Mouse (Mus musculus) neural tube, embryonic 13.5 days (tissue): ENCODE measurements around the gene Bcar1. TPM values are rescaled to one million over a fixed set of nuclear protein-coding genes. Genes with fewer than 3 reads are reported as not detected.

Source experiments
- ATAC-seq: fragments of 200-750 bp; cut with Nextera tagmentation; 2 replicates; pipeline ENCODE4 v1.8.0; 2017; ENCODE audit warnings: low read depth, mild to moderate bottlenecking, moderate TSS enrichment, moderate library complexity
- H3K27ac ChIP-seq: fragments of 300-500 bp; sonication (generic); replicated peaks from 2 replicates; pipeline ENCODE4 v1.5.1; 2015; ENCODE audit warnings: moderate library complexity, mild to moderate bottlenecking, inconsistent platforms
- H3K27me3 ChIP-seq: fragments of 300-500 bp; sonication (generic); 2 replicates; pipeline ENCODE4 v1.6.1; 2015; ENCODE audit warnings: mild to moderate bottlenecking, inconsistent platforms
- H3K36me3 ChIP-seq: fragments of 300-500 bp; sonication (generic); 2 replicates; pipeline ENCODE4 v1.6.1; 2015; ENCODE audit warnings: mild to moderate bottlenecking, inconsistent platforms
- H3K4me1 ChIP-seq: fragments of 300-500 bp; sonication (generic); replicated peaks from 2 replicates; pipeline ENCODE4 v1.6.1; 2015; ENCODE audit warnings: inconsistent platforms
- H3K4me2 ChIP-seq: fragments of 300-500 bp; sonication (generic); 2 replicates; pipeline ENCODE4 v1.6.1; 2015; ENCODE audit warnings: inconsistent platforms, mild to moderate bottlenecking, moderate library complexity
- H3K4me3 ChIP-seq: fragments of 300-500 bp; sonication (generic); 2 replicates; pipeline ENCODE4 v1.5.1; 2015; ENCODE audit warnings: mild to moderate bottlenecking, inconsistent platforms
- H3K9ac ChIP-seq: fragments of 300-500 bp; sonication (generic); 2 replicates; pipeline ENCODE4 v1.6.1; 2015; ENCODE audit warnings: moderate library complexity, mild to moderate bottlenecking, inconsistent platforms
- H3K9me3 ChIP-seq: fragments of 300-500 bp; sonication (generic); 2 replicates; pipeline ENCODE4 v1.6.1; 2016; ENCODE audit warnings: inconsistent platforms
- WGBS: fragments of 180-500 bp; shearing (Covaris S2); methylation state at CpG from one replicate; pipeline ENCODE4 v1.1.7; 2015; 5-methylcytosine and 5-hydroxymethylcytosine counted together
- polyA plus RNA-seq: library from polyadenylated mRNA; unstranded; fragments of >200 nt; fragmentation: Nextera tagmentation; extraction: Ambion mirVana; gene quantifications from 2 replicates; pipeline ENCODE4 v1.2.1, GENCODE M21; 2015

The Bcar1 gene
- polyA plus RNA-seq, 1 experiment from 2014 or later: 51.0 TPM

- Histone ChIP-seq H3K27me3 (no peaks in the 10 kb centered on the region), H3K9me3 (no peaks in the 10 kb centered on the region), H3K27ac (no peak overlapping the region; the same call in 1 of the 2 replicates), H3K4me1 (peaks cover 43% of the 10 kb centered on the region), H3K4me3 (no peak overlapping the region), H3K9ac (no peak overlapping the region), H3K36me3 (peaks cover 5% of the 10 kb centered on the region), H3K4me2 (no peak overlapping the region)
- no peak for ATAC-seq
- 74% methylated on average over 7 of the region's 7 CpGs for WGBS
Measured at GRCm38 (mm10) chr8:111779690-111780089, 36.1 kb upstream of the Bcar1 start.

DNA sequence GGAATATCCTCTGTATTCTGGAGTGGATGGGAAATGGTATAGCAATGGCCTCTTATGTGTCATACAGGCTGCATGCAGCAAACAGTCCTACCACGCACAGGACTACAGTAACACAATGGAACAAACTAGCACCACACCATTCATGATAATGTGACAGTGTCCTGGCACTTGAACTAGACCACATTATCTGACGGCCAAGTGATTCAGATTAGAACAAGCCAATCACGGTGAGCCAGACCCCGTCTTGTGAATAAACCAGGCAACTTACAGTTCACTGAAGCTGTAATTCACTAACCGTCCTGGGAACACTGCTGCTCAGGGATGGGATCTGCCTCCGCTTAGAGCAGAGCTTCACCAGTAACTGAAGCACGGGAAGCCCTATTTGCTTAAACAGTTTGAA, 35.2 kb upstream of the Bcar1 start:
- WGBS: 50% methylated on average over 7 of the region's 7 CpGs
- H3K27ac ChIP-seq: peak overlapping the region; percentile 59
- ATAC-seq: 0 out of 2 replicates have a peak, but pooled peaks have one; percentile 47

DNA sequence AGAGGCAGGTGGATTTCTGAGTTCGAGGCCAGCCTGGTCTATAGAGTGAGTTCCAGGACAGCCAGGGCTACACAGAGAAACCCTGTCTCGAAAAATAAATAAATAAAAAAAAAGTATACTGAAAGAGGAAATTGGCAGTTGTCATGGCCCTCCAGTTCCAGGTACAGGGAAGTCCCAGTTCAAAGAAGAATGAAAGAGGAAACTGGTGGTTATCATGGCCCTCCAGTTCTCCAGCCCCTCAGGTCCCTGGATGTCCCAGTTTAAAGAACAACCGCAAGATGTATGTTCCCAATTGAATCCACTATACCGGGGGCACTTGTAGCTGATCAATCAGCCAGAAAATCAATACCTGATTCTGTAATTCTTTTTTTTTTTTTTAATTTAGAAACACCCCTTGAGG, 32.9 kb upstream of the Bcar1 start:
- Histone ChIP-seq H3K27me3 (no peaks in the 10 kb centered on the region), H3K9me3 (no peaks in the 10 kb centered on the region), H3K4me3 (no peak overlapping the region), H3K4me2 (no peak overlapping the region), H3K9ac (no peak overlapping the region), H3K27ac (no peak overlapping the region), H3K4me1 (peaks cover 46% of the 10 kb centered on the region), H3K36me3 (peaks cover 9% of the 10 kb centered on the region)
- 92% methylated on average over 4 of the region's 4 CpGs for WGBS
- no peak for ATAC-seq

More for the DNA sequence above, 35.2 kb upstream of the Bcar1 start:
- Histone ChIP-seq H3K4me3 (no peak overlapping the region), H3K36me3 (peaks cover 9% of the 10 kb centered on the region), H3K27me3 (no peaks in the 10 kb centered on the region), H3K4me2 (no peak overlapping the region), H3K4me1 (peaks cover 48% of the 10 kb centered on the region), H3K9ac (no peak overlapping the region), H3K9me3 (no peaks in the 10 kb centered on the region)

DNA sequence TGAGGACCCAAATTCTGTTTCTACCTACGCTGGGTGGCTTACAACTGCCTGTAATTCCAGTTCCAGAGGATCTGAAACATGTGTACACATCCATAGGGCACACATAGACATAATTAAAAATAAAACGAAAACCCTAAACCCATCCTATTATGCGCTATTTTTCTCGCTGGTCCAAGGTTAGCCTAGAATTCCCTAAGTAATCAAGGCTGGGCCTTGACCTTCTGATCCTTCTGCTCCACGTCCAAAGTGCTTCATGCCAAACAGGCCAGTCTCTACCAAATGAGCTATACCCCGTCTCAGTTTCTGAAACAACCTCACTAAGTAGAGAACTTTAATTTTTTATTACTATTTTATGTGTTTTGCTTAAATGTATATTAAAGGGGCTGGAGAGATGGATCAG, 32.2 kb upstream of the Bcar1 start:
- no peak for ATAC-seq
- Histone ChIP-seq H3K4me3 (no peak overlapping the region), H3K27me3 (no peaks in the 10 kb centered on the region), H3K4me2 (no peak overlapping the region), H3K27ac (no peak overlapping the region), H3K9me3 (no peaks in the 10 kb centered on the region), H3K9ac (no peak overlapping the region), H3K4me1 (peaks cover 50% of the 10 kb centered on the region), H3K36me3 (peaks cover 9% of the 10 kb centered on the region)
- 96% methylated on average over 6 of the region's 6 CpGs for WGBS

- 96% methylated on average over 5 of the region's 5 CpGs for WGBS
- Histone ChIP-seq H3K9ac (no peak overlapping the region), H3K9me3 (no peaks in the 10 kb centered on the region), H3K4me1 (peaks cover 56% of the 10 kb centered on the region), H3K27me3 (no peaks in the 10 kb centered on the region), H3K27ac (peak overlapping the region; percentile 4; the same call in 1 of the 2 replicates), H3K4me2 (no peak overlapping the region), H3K36me3 (peaks cover 7% of the 10 kb centered on the region), H3K4me3 (no peak overlapping the region)
- ATAC-seq: no peak
Measured at GRCm38 (mm10) chr8:111773476-111773875, 29.9 kb upstream of the Bcar1 start.

DNA sequence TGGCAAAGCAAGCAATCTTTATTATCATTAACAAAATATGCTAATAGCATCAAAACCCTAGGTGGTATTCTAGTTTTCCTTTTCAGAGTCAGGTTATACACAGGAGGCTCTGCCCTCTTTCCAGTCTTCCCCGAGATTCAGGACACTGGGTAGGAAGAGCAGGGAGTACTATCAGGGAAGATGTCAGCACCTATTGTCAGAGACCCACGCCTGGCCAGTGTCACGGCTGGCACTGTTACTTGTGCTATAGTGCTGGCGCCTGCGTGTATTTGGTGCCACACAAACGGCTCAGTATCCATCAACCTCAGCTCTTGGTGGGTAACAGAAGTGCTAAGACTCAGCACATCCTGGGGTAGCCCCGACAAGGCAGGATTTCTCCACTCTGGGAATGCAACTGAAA, 29.4 kb upstream of the Bcar1 start:
- Histone ChIP-seq H3K36me3 (peaks cover 10% of the 10 kb centered on the region), H3K4me3 (no peak overlapping the region), H3K27ac (0 out of 2 replicates have a peak overlapping the region, but pooled peaks have one; percentile 4), H3K4me2 (no peak overlapping the region), H3K27me3 (no peaks in the 10 kb centered on the region), H3K9me3 (no peaks in the 10 kb centered on the region), H3K4me1 (peaks cover 53% of the 10 kb centered on the region), H3K9ac (no peak overlapping the region)
- WGBS: 90% methylated on average over 7 of the region's 7 CpGs
- ATAC-seq: no peak

- H3K9me3 ChIP-seq: no peaks in the 10 kb centered on the region
- no peak overlapping the region for H3K4me2 ChIP-seq
- ATAC-seq: no peak
- H3K36me3 ChIP-seq: peaks cover 18% of the 10 kb centered on the region
- H3K27me3 ChIP-seq: no peaks in the 10 kb centered on the region
- 88% methylated on average over 9 of the region's 9 CpGs for WGBS
- H3K4me1 ChIP-seq: peaks cover 46% of the 10 kb centered on the region
- no peak overlapping the region for H3K4me3 ChIP-seq
- H3K27ac ChIP-seq: no peak overlapping the region
- H3K9ac ChIP-seq: no peak overlapping the region
Measured at GRCm38 (mm10) chr8:111772083-111772482, 28.5 kb upstream of the Bcar1 start.

DNA sequence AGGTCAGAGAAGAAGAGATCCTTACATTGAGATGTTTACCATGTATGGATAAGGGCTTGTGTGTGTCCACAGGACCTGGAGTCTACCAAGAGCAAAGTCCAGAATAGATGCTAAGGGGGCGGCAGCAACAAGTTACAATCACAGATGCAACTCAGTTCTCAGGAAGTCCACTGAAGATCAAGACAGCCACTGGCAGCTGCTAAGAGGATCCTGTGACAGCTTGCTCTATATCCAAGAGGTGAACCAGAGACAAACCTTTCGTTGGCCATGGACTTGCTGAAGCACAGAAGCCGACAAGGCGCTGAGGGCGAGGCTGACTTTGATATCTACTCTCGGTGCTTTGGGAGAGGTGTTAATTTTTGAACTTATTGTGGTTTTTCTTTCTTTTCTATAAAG, 28.0 kb upstream of the Bcar1 start:
- no peak for ATAC-seq
- peaks cover 18% of the 10 kb centered on the region for H3K36me3 ChIP-seq
- H3K9ac ChIP-seq: no peak overlapping the region
- WGBS: 98% methylated on average over 6 of the region's 6 CpGs
- H3K9me3 ChIP-seq: no peaks in the 10 kb centered on the region
- peaks cover 43% of the 10 kb centered on the region for H3K4me1 ChIP-seq
- no peak overlapping the region for H3K4me2 ChIP-seq
- peak overlapping the region; percentile 90 for H3K27ac ChIP-seq
- no peaks in the 10 kb centered on the region for H3K27me3 ChIP-seq
- H3K4me3 ChIP-seq: no peak overlapping the region

DNA sequence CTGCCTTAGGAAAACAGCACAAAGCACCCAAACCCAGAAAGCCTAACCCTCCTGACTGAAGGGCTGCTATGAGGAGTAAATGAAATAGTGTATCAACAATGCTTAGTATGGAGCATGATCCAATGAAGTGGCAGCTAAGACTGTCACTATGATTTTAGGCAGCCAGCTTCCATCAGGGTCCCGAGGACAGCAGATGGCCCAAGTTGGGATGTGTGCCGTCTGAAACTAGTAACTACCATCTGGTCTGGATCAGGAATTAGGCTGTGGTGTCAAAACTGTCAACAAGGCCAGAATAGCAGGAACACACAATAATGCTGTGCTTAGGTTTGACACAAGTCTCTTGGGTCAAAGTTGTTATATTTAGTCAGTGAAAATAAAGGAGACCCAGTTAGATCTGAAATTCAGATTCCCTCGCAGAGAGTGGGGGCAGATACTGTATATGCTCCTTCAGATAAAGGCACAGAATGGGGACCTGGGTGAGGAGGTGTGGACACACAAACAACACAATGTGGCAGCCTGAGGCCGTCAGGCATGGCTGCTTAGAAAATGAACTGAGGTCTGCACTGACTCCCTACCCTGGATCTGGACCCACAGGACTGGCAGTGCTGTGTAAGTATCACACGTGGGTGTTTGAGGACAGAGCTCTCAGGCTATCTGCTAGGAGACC, 27.5 kb upstream of the Bcar1 start:
- no peak overlapping the region for H3K9ac ChIP-seq
- no peaks in the 10 kb centered on the region for H3K9me3 ChIP-seq
- H3K4me3 ChIP-seq: no peak overlapping the region
- 70% methylated on average over 5 of the region's 5 CpGs for WGBS
- no peaks in the 10 kb centered on the region for H3K27me3 ChIP-seq
- no peak overlapping the region for H3K4me2 ChIP-seq
- peaks cover 43% of the 10 kb centered on the region for H3K4me1 ChIP-seq
- no peak for ATAC-seq
- peak overlapping the region; percentile 90 for H3K27ac ChIP-seq
- peaks cover 18% of the 10 kb centered on the region for H3K36me3 ChIP-seq

DNA sequence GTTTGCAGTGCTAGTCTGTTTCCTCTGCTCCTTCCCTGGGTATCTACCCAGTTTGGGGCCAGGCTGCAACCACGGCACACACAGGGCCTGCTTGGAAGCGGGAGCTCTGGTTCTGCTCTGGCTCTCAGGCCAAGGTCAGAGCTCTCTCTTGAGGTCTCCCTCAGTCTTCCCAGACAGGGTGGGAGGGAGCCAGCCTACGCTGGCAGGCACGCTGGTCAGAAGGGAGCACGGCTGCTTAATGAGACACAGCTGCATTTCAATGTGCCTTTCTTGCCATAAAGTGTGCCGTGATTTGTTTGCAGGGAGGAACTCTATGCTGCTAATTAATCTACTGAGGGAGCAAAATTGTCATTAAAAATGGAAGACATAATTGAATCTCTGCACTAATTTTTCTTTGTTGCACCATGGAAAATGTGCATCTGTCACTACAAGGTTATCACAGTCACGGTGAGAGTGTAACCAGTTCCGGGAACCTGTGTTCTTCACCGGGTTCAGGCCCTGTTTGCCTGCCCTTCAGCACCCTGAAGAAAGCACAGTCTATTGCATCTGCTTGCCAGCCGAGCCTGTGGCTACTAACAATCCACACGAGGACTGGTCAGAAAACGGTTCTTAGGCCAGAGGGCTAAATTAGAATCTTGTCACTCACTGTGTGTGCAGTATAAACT, 26.3 kb upstream of the Bcar1 start:
- no peaks in the 10 kb centered on the region for H3K9me3 ChIP-seq
- peaks cover 23% of the 10 kb centered on the region for H3K36me3 ChIP-seq
- H3K4me1 ChIP-seq: peaks cover 43% of the 10 kb centered on the region
- peak; percentile 87 for ATAC-seq
- no peak overlapping the region for H3K4me3 ChIP-seq
- H3K9ac ChIP-seq: peak overlapping the region; percentile 62
- WGBS: 30% methylated on average over 12 of the region's 12 CpGs
- no peaks in the 10 kb centered on the region for H3K27me3 ChIP-seq
- no peak overlapping the region for H3K4me2 ChIP-seq
- H3K27ac ChIP-seq: peak overlapping the region; percentile 90

DNA sequence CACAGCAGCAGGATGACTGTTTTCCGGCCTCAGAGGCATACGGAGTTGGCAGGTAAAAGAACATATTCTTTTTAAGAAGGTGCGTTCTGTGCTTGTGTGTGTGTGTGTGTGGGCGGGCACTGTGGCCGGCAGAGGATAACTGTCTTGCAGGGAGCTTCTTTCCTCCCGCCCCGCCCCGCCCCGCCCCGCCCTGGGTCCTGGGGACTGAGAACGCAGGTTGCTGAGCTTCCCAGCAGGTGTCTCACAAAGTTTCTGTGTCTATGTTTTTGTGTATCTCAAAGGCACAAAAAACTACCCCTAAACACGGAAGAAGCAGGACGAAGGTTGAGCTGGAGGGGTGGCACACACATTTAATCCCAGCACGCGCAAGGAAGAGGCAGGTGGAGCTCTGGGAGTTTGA, 25.7 kb upstream of the Bcar1 start:
- Histone ChIP-seq H3K36me3 (peaks cover 17% of the 10 kb centered on the region), H3K9me3 (no peaks in the 10 kb centered on the region), H3K4me3 (no peak overlapping the region), H3K9ac (peak overlapping the region; percentile 62; the same call in 1 of the 2 replicates), H3K4me1 (peaks cover 41% of the 10 kb centered on the region), H3K27ac (peak overlapping the region; percentile 90), H3K27me3 (no peaks in the 10 kb centered on the region), H3K4me2 (no peak overlapping the region)
- WGBS: 60% methylated on average over 15 of the region's 15 CpGs
- ATAC-seq: no peak

DNA sequence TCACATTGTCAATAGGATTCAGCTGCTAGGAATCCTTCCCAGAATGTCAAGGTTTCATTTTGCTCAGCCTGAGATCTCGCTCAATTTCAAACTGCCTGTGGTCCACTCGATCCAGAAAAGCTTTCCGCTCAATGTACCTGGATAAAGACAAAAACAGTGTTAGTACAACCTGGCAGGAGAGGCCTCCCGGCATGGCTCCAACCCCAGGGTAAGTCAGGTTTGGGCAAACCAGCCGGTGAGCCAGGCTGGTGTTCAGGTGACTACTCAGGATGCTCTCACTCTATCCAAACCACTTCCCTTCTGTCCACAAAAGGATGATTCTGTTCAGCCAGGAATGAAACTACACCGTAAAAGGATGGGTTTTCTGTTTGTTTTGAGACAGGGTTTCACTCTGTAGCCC, 25.0 kb upstream of the Bcar1 start:
- ATAC-seq: no peak
- no peaks in the 10 kb centered on the region for H3K9me3 ChIP-seq
- peak overlapping the region; percentile 90 for H3K27ac ChIP-seq
- 88% methylated on average over 6 of the region's 6 CpGs for WGBS
- H3K36me3 ChIP-seq: peaks cover 17% of the 10 kb centered on the region
- H3K4me2 ChIP-seq: no peak overlapping the region
- peaks cover 35% of the 10 kb centered on the region for H3K4me1 ChIP-seq
- H3K9ac ChIP-seq: no peak overlapping the region
- H3K27me3 ChIP-seq: no peaks in the 10 kb centered on the region
- no peak overlapping the region for H3K4me3 ChIP-seq
